Mouse (Mus musculus) ES-E14 (cell line): Measurements from ENCODE around the gene Chaf1a.

Experiments
- CHD2 ChIP-seq: IDR thresholded peaks from 2 replicates; pipeline ENCODE4 v1.6.1; 2014; ENCODE audit warnings: mild to moderate bottlenecking, low read depth, low read length, inconsistent platforms
- HCFC1 ChIP-seq: IDR thresholded peaks from 2 replicates; pipeline ENCODE4 v1.6.1; 2012; ENCODE audit warnings: low read length, inconsistent platforms, borderline replicate concordance; ENCODE audit not compliant: insufficient read depth
- MAFK ChIP-seq: IDR thresholded peaks from 2 replicates; pipeline ENCODE4 v1.6.1; 2014; ENCODE audit warnings: mild to moderate bottlenecking, low read depth, low read length, inconsistent platforms; ENCODE audit not compliant: insufficient read depth
- ZC3H11A ChIP-seq: IDR thresholded peaks from 2 replicates; pipeline ENCODE4 v1.6.1; 2012; ENCODE audit warnings: low read depth, mild to moderate bottlenecking, inconsistent platforms, low read length, borderline replicate concordance
- ZNF384 ChIP-seq: IDR thresholded peaks from 2 replicates; pipeline ENCODE4 v1.6.1; 2012; ENCODE audit warnings: low read depth, low read length, inconsistent platforms

DNA sequence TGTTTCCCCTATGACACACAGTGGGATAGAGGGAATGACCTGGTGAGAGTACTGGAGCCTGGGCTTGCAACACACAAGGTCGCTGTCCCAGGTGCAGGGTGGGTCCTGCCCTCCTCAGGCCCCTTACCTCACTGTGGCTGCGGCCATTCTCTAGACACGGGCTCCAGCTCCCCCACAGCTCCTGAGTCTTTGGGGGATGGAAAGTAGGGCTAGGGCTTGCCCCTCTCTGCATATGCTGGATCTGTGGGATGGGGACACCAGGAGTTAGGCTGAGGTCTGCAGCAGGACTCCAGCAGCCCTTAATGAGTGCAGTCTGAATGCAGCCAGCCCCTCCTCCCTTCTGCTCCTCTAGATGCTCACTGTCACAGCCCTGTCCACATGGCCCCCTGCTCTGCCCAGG is 72.5 kb downstream of the Chaf1a start:
- no peak for TF ChIP-seq HCFC1
- TF ChIP-seq CHD2, result no peak
- no peak for TF ChIP-seq ZC3H11A
- no peak for TF ChIP-seq ZNF384
- TF ChIP-seq MAFK, result no peak
